Mouse (Mus musculus): Measurements from ENCODE around the gene Aars2. TPM values are rescaled to one million over a fixed set of nuclear protein-coding genes. Genes with fewer than 3 reads are reported as not detected.

The Aars2 gene
- total and polyA plus RNA-seq, 3 experiments = 14.4 to 63.5 (median 25.6) TPM

DNA sequence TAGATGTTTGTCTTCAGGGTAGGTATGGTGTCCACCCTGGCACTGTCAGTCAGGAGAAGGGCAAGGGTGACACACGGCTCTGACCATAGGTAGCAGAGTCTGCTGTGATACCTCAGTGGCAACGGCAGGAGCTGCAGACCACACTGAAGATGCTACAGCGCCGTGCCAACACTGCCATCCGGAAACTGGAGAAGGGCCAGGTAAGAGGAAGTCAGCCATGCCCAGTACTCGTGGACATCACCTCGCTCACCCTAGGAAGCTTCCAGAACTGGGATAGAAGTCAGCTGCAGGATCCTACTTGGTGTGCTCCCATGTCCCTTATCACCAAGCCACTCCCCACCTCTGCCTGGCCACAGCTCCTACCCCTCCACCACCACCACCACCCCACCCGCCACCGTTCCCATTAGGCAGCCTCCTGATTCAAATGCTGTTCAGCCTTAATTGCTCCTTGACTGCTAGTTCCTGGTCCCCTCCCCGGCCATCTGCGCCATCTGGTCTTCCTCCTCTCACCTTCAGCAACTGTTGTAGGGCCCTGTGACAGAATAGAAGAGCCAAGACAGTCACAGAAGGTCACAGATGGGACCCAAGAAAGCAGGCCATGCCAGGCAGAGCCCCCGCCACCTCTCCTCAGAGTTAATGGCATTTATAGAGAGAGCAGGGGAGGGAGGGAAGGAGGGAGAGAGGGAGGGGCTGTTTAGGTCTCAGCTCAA lies 12.3 kb downstream of the Aars2 start:
- TF ChIP-seq KAT2A (conservative IDR thresholded peaks at IDR 0.05; ENCODE audit: low read depth, low read length) (no peak), NELFE (IDR thresholded peaks at IDR 0.05; ENCODE audit: low read depth, low read length) (no peak), MYC (IDR thresholded peaks at IDR 0.05; ENCODE audit: low read depth, low read length) (no peak), CHD1 (IDR thresholded peaks at IDR 0.05; ENCODE audit: low read depth, low read length) (no peak), SIN3A (IDR thresholded peaks at IDR 0.05; ENCODE audit: low read length) (no peak), ELF1 (IDR thresholded peaks at IDR 0.05; ENCODE audit: low read depth, low read length) (no peak), CHD2 (IDR thresholded peaks at IDR 0.05; ENCODE audit: low read length) (no peak), BHLHE40 (IDR thresholded peaks at IDR 0.05; ENCODE audit: borderline replicate concordance, low read depth, low read length) (no peak), NRF1 (IDR thresholded peaks at IDR 0.05; ENCODE audit: insufficient read depth, low read depth, low read length, poor library complexity, severe bottlenecking) (no peak), EP300 (IDR thresholded peaks at IDR 0.05; ENCODE audit: low read depth in 1 of 2, low read length in 2 of 2) (no peak), MEF2A (IDR thresholded peaks at IDR 0.05; ENCODE audit: extremely low read depth, insufficient replicate concordance, low read depth, low read length, poor library complexity, severe bottlenecking) (no peak), ETS1 (IDR thresholded peaks at IDR 0.05; ENCODE audit: low read depth, low read length) (no peak), POLR2AphosphoS2 (IDR thresholded peaks at IDR 0.05; ENCODE audit: low read length) (no peak), ZC3H11A (IDR thresholded peaks at IDR 0.05; ENCODE audit: low read depth, low read length) (no peak), MYB (IDR thresholded peaks at IDR 0.05; ENCODE audit: low read depth, low read length) (no peak), CTCF (IDR thresholded peaks at IDR 0.05 in 2 of 3, conservative IDR thresholded peaks at IDR 0.05 in 1 of 3; ENCODE audit: control insufficient read depth in 1 of 3, insufficient read depth in 1 of 3, low read depth in 2 of 3, low read length in 3 of 3, poor library complexity in 1 of 3, severe bottlenecking in 1 of 3) (no peak)
- no peaks in the 10 kb centered on the region for H3K27me3 ChIP-seq (ENCODE audit: control insufficient read depth in 1 of 2, insufficient read depth in 2 of 2, low read length in 2 of 2)
- no peak for DNase-seq (ENCODE audit: low read depth, low spot score)
- no peak overlapping the region for H3K27ac ChIP-seq (ENCODE audit: control insufficient read depth, low read depth, low read length)
- no peaks in the 10 kb centered on the region for H3K79me2 ChIP-seq (ENCODE audit: control insufficient read depth, insufficient read depth, low read length, poor library complexity)
- H3K9me3 ChIP-seq (replicated peaks; ENCODE audit: insufficient read depth, low read length) = no peaks in the 10 kb centered on the region
- no peaks in the 10 kb centered on the region for H3K36me3 ChIP-seq (ENCODE audit: control insufficient read depth in 1 of 2, insufficient read depth in 2 of 2, low read length in 2 of 2)
- H3K4me3 ChIP-seq (ENCODE audit: control insufficient read depth in 1 of 2, insufficient read depth in 1 of 2, low read depth in 2 of 2, low read length in 2 of 2) = no peak overlapping the region
- no peak overlapping the region for H3K9ac ChIP-seq (ENCODE audit: control insufficient read depth, low read depth, low read length, poor library complexity, severe bottlenecking)
- no peaks in the 10 kb centered on the region for H3K4me1 ChIP-seq (ENCODE audit: control insufficient read depth in 1 of 2, insufficient read depth in 2 of 2, low read length in 2 of 2)

DNA sequence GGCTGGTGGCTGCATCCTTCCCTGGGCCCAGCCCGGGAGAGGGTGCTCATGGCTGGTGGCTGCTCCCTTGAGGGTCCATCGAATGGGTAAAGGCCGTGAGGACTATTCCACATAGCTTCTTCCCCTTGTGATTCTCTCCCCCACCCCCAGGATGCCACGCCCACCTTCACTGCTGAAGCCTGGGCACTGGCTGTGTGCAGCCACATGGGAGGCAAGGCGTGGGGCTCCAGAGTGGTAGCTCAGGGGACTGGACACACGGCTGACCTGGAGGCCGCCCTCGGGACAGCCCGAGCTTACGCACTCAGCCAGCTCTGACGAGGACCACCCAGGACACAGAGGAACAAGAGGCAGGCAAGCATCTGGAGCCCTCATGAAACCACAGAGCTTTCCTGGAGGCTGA lies 13.5 kb downstream of the Aars2 start:
- no peak overlapping the region for H3K9ac ChIP-seq (ENCODE audit: control insufficient read depth, low read depth, low read length, poor library complexity, severe bottlenecking)
- DNase-seq (ENCODE audit: low read depth, low spot score) = no peak
- H3K9me3 ChIP-seq (replicated peaks; ENCODE audit: insufficient read depth, low read length) = no peaks in the 10 kb centered on the region
- H3K4me1 ChIP-seq (ENCODE audit: control insufficient read depth in 1 of 2, insufficient read depth in 2 of 2, low read length in 2 of 2) = no peaks in the 10 kb centered on the region
- H3K27ac ChIP-seq (ENCODE audit: control insufficient read depth, low read depth, low read length) = no peak overlapping the region
- H3K79me2 ChIP-seq (ENCODE audit: control insufficient read depth, insufficient read depth, low read length, poor library complexity) = no peaks in the 10 kb centered on the region
- H3K4me3 ChIP-seq (ENCODE audit: control insufficient read depth in 1 of 2, insufficient read depth in 1 of 2, low read depth in 2 of 2, low read length in 2 of 2) = no peak overlapping the region
- H3K27me3 ChIP-seq (ENCODE audit: control insufficient read depth in 1 of 2, insufficient read depth in 2 of 2, low read length in 2 of 2) = no peaks in the 10 kb centered on the region
- H3K36me3 ChIP-seq (ENCODE audit: control insufficient read depth in 1 of 2, insufficient read depth in 2 of 2, low read length in 2 of 2) = no peaks in the 10 kb centered on the region
- TF ChIP-seq ZMIZ1 (IDR thresholded peaks at IDR 0.05; ENCODE audit: low read depth, low read length) (no peak), TCF12 (IDR thresholded peaks at IDR 0.05; ENCODE audit: low read depth, low read length) (no peak), POLR2AphosphoS5 (IDR thresholded peaks at IDR 0.05; ENCODE audit: borderline replicate concordance, low read depth, low read length) (no peak), MAX (IDR thresholded peaks at IDR 0.05; ENCODE audit: low read length) (no peak), CHD1 (IDR thresholded peaks at IDR 0.05; ENCODE audit: low read depth, low read length) (no peak), NELFE (IDR thresholded peaks at IDR 0.05; ENCODE audit: low read depth, low read length) (no peak), GABPA (IDR thresholded peaks at IDR 0.05; ENCODE audit: low read depth, low read length) (no peak)
